In the genomic region with DNA sequence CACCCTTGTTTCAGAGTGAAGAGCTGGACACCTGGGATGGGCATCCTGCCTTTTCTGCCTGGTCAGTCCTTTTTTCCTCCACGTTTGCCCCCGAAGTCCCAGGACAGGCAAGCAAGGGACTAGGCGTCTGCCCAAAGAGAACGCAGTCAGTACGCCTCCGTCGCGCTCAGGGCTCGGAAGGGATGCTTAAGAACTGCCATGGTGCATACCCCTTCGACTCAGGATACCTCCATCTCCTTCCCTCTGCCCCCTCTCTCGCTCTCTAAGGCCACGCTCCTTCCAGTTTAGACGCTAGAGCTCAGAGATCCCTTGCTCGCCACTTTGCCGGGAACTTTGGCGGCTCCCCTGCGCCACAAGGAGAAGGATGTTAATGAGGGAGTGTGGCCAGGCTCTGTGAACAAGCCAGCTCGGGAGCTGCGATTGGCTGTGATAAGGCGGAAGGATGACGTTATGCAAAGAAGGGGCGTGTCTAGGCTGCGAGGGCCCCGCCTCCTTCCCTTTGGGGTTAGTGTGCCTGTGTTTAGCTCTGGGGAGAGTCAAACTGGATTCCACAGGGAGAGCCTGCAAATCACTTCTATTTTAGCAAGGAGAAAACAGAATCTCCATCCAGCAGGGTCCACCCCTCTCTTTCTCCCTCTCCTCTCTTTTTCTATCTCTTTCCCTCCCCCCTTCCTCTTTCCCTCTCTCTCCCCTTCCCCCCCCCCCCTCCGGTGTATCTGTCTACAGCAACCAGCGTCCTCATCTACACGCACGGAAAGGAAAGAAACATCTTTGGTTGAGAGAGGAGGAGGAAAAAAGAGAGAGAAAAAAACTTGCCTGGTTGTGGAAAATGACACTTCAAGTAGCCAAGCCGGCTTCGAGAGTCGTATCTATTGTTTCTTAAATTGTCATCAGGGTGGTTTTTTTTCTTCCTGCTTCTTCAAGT, we compare ENCODE assay signal across 8 mouse cellular contexts. TPM values are rescaled to one million over a fixed set of nuclear protein-coding genes. Genes with fewer than 3 reads are reported as not detected.
DNase-seq lines count a peak whose midpoint lies in the region; ATAC-seq lines count a peak whose summit lies in the region.

A gene (plus strand): TSS at position 530 of the 925 bp plus-strand sequence.

- H3K27me3 ChIP-seq in hindbrain, embryonic 12.5 days = peaks cover 43% of the 10 kb centered on the region
- H3K27me3 ChIP-seq in midbrain, embryonic 10.5 days (ENCODE audit: low read depth, poor library complexity, severe bottlenecking) = peaks cover 83% of the 10 kb centered on the region

- under 1% methylated on average over 30 of the region's 31 CpGs for WGBS in hindbrain, embryonic 12.5 days
- WGBS in midbrain, embryonic 10.5 days = under 1% methylated on average over 31 of the region's 31 CpGs

- H3K4me3 ChIP-seq in hindbrain, embryonic 12.5 days = peak within 1 kb of the TSS; percentile 74
- peak within 1 kb of the TSS; percentile 68 for H3K4me3 ChIP-seq in midbrain, embryonic 10.5 days

- no peaks in the 10 kb centered on the region for H3K9me3 ChIP-seq in hindbrain, embryonic 12.5 days (replicated peaks)
- H3K9me3 ChIP-seq in midbrain, embryonic 10.5 days (replicated peaks) = no peaks in the 10 kb centered on the region

- no peaks in the 10 kb centered on the region for H3K36me3 ChIP-seq in hindbrain, embryonic 12.5 days
- no peaks in the 10 kb centered on the region for H3K36me3 ChIP-seq in midbrain, embryonic 10.5 days

- intact Hi-C loops in left cerebral cortex, postnatal 14 days (cut with DNase I) = loop anchor here (10.0 kb wide), 1 partner anchor 1058 kb away; no protein-coding TSS in a partner anchor

- peak within 1 kb of the TSS; percentile 92 for H3K27ac ChIP-seq in hindbrain, embryonic 12.5 days
- H3K27ac ChIP-seq in midbrain, embryonic 10.5 days (replicated peaks) = peak within 1 kb of the TSS; percentile 88

- H3K4me1 ChIP-seq in hindbrain, embryonic 12.5 days = peaks cover 54% of the 10 kb centered on the region
- peaks cover 60% of the 10 kb centered on the region for H3K4me1 ChIP-seq in midbrain, embryonic 10.5 days

- DNase-seq in layer of hippocampus, adult 11-12 months (ENCODE audit: low spot score) = peak; percentile 27
- DNase-seq in layer of hippocampus, postnatal 25 days (ENCODE audit: extremely low spot score in 1 of 2, low spot score in 1 of 2) = no peak
- peak; percentile 93 to 96 for DNase-seq in cerebellum, postnatal 14 days
- peak; percentile 53 to 57 for DNase-seq in frontal cortex, postnatal 14 days (ENCODE audit: low spot score in 2 of 2)
- peak; percentile 19 to 67 for DNase-seq in left cerebral cortex, postnatal 14 days (ENCODE audit: low spot score in 2 of 2)
- peak; percentile 95 for DNase-seq in midbrain, embryonic 10.5 days (ENCODE audit: low spot score)
- peak; percentile 94 for DNase-seq in skeletal muscle tissue, adult 2 months (ENCODE audit: low read depth, low spot score)

- ATAC-seq in hindbrain, embryonic 12.5 days (ENCODE audit: low FRiP score) = peak; percentile 96

- H3K4me2 ChIP-seq in hindbrain, embryonic 12.5 days (replicated peaks) = peak within 1 kb of the TSS; percentile 86

- H3K9ac ChIP-seq in hindbrain, embryonic 12.5 days = peak within 1 kb of the TSS; percentile 90

RNA-seq across cellular contexts. Expression of the gene that starts here (rescaled TPM):
- 1 to 10 TPM; 3.5 to 4.6 TPM for total RNA-seq in layer of hippocampus, postnatal 25 days (2021)
- 111 and 122 TPM in 2 replicates for polyA plus RNA-seq in hindbrain, embryonic 12.5 days (2016; fragmentation: Nextera tagmentation; extraction: Ambion mirVana)
- 1 to 10 TPM; 4.2 to 4.6 TPM for total RNA-seq in left cerebral cortex, postnatal 14 days (2021)
- 31.8 and 49.2 TPM in 2 replicates for polyA plus RNA-seq in midbrain, embryonic 10.5 days (2016; fragmentation: Nextera tagmentation; extraction: Ambion mirVana)

Comparison
In these comparisons a context has a peak if more than half of its experiments do, and no peak if none do; other contexts are left out.
1. DNase-seq: peak in layer of hippocampus, adult 11-12 months (single experiment), cerebellum, postnatal 14 days (2 of 2), frontal cortex, postnatal 14 days (2 of 2), left cerebral cortex, postnatal 14 days (2 of 2), midbrain, embryonic 10.5 days (single experiment) and skeletal muscle tissue, adult 2 months (single experiment); none in layer of hippocampus, postnatal 25 days (0 of 2).